Mouse (Mus musculus): ENCODE measurements around the gene Nav2. TPM values are rescaled to one million over a fixed set of nuclear protein-coding genes. Genes with fewer than 3 reads are reported as not detected.

Nav2 gene
- total and polyA plus RNA-seq, 3 experiments, result under 0.01 TPM; not detected in 2

DNA sequence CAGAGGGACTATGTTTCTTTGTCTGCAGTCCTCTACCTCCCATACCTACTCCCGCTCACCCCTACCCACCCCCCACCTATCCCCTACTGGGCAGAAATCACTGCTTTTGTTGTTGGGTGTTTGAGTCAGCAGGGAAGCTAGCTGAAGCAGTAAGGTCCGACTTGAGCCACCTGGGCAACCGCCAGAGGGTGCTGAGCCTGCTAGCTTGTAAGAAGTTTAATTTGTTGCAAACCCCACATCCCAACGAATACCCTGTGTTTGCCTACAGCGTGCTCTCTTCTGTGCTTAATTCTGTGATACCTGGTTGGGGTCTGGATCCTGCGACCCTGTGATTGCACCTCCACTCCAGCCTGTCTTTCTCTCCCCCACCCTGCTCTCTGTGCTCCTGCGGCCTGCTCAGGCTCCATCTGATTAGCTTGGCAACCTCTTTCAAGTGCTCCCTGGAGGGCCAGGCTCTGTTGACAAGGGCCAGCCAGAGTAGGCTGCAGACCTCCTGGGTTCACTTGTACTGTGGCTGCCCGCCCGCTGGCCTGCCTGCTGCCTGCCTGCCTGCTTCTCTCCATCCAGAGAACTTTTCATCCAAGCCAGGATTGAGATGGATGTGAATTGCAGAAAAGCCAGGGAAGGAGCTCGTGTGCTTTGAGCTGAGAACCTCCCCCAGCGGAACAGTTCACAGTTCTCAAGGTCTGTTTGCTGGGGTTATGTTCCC is 575.7 kb downstream of the Nav2 start:
- no peak overlapping the region for H3K27ac ChIP-seq (ENCODE audit: insufficient read depth, low read depth)
- no peak overlapping the region for H3K9ac ChIP-seq (ENCODE audit: insufficient read depth, low read depth)
- in situ Hi-C loops (cut with MboI; ENCODE audit: low pct_ligation_motif_present, low pct_unique_long_range_greater_than_20kb, low sequenced_read_pairs), result no loop called here
- H3K4me3 ChIP-seq (replicated peaks in 1 of 3; ENCODE audit: low read depth in 2 of 3, low read length in 2 of 3, poor library complexity in 1 of 3), result no peak overlapping the region
- no peak for DNase-seq (ENCODE audit: extremely low read depth)
- no peaks in the 10 kb centered on the region for H3K36me3 ChIP-seq (replicated peaks in 1 of 2; ENCODE audit: control insufficient read depth in 1 of 2, insufficient read depth in 1 of 2, low read length in 1 of 2)
- H3K9me3 ChIP-seq (replicated peaks; ENCODE audit: low read length), result no peaks in the 10 kb centered on the region
- H3K27me3 ChIP-seq (replicated peaks), result peaks cover 6% of the 10 kb centered on the region
- TF ChIP-seq SMC3 (IDR thresholded peaks at IDR 0.05; ENCODE audit: low read depth, low read length) (no peak), TBP (conservative IDR thresholded peaks at IDR 0.05; ENCODE audit: low read depth, low read length) (no peak), MAX (IDR thresholded peaks at IDR 0.05; ENCODE audit: low read length) (no peak), E2F4 (IDR thresholded peaks at IDR 0.05; ENCODE audit: insufficient replicate concordance, low read depth, low read length) (no peak), CHD2 (IDR thresholded peaks at IDR 0.05; ENCODE audit: low read length) (no peak), ZMIZ1 (IDR thresholded peaks at IDR 0.05; ENCODE audit: low read depth, low read length) (no peak), MEF2A (IDR thresholded peaks at IDR 0.05; ENCODE audit: borderline replicate concordance, low read depth, low read length) (no peak)
- H3K79me2 ChIP-seq (replicated peaks; ENCODE audit: control insufficient read depth, extremely low read depth, insufficient read depth, poor library complexity, severe bottlenecking), result no peaks in the 10 kb centered on the region
- H3K4me1 ChIP-seq (ENCODE audit: control insufficient read depth in 1 of 2, insufficient read depth in 2 of 2), result no peaks in the 10 kb centered on the region
- dilution Hi-C loops (cut with MboI; ENCODE audit: extremely low pct_ligation_motif_present, extremely low pct_unique_long_range_greater_than_20kb, low sequenced_read_pairs), result no loop called here
- H3K4me2 ChIP-seq (ENCODE audit: insufficient read depth, low read depth, poor library complexity, severe bottlenecking), result no peak overlapping the region

GRCm38 (mm10) chr7:49485292-49485847 is 576.9 kb downstream of the Nav2 start:
- Histone ChIP-seq H3K27ac (ENCODE audit: insufficient read depth, low read depth) (no peak overlapping the region), H3K9me3 (replicated peaks; ENCODE audit: low read length) (no peaks in the 10 kb centered on the region), H3K79me2 (replicated peaks; ENCODE audit: control insufficient read depth, extremely low read depth, insufficient read depth, poor library complexity, severe bottlenecking) (no peaks in the 10 kb centered on the region), H3K4me3 (replicated peaks in 1 of 3; ENCODE audit: low read depth in 2 of 3, low read length in 2 of 3, poor library complexity in 1 of 3) (no peak overlapping the region), H3K36me3 (replicated peaks in 1 of 2; ENCODE audit: control insufficient read depth in 1 of 2, insufficient read depth in 1 of 2, low read length in 1 of 2) (no peaks in the 10 kb centered on the region), H3K4me2 (ENCODE audit: insufficient read depth, low read depth, poor library complexity, severe bottlenecking) (no peak overlapping the region), H3K9ac (ENCODE audit: insufficient read depth, low read depth) (no peak overlapping the region), H3K27me3 (replicated peaks) (peaks cover 6% of the 10 kb centered on the region), H3K4me1 (ENCODE audit: control insufficient read depth in 1 of 2, insufficient read depth in 2 of 2) (no peaks in the 10 kb centered on the region)
- dilution Hi-C loops (cut with MboI; ENCODE audit: extremely low pct_ligation_motif_present, extremely low pct_unique_long_range_greater_than_20kb, low sequenced_read_pairs) (no loop called here), in situ Hi-C loops (cut with MboI; ENCODE audit: low pct_ligation_motif_present, low pct_unique_long_range_greater_than_20kb, low sequenced_read_pairs) (no loop called here)
- no peak for DNase-seq (ENCODE audit: extremely low read depth)
- TF ChIP-seq BHLHE40 (IDR thresholded peaks at IDR 0.05; ENCODE audit: low read depth, low read length) (no peak), CHD2 (IDR thresholded peaks at IDR 0.05; ENCODE audit: low read length) (no peak), ZKSCAN1 (IDR thresholded peaks at IDR 0.05; ENCODE audit: borderline replicate concordance, low read depth, low read length) (no peak), CHD1 (IDR thresholded peaks at IDR 0.05; ENCODE audit: low read depth, low read length) (no peak), MAX (IDR thresholded peaks at IDR 0.05; ENCODE audit: low read length) (no peak), MEF2A (IDR thresholded peaks at IDR 0.05; ENCODE audit: borderline replicate concordance, low read depth, low read length) (no peak), RCOR1 (conservative IDR thresholded peaks at IDR 0.05; ENCODE audit: low read depth, low read length) (no peak), CTCF (conservative IDR thresholded peaks at IDR 0.05 in 1 of 2, IDR thresholded peaks at IDR 0.05 in 1 of 2; ENCODE audit: low read depth in 2 of 2, low read length in 2 of 2) (no peak), POLR2A (IDR thresholded peaks at IDR 0.05; ENCODE audit: low read depth, low read length) (no peak), NELFE (IDR thresholded peaks at IDR 0.05; ENCODE audit: low read depth, low read length) (no peak), GABPA (IDR thresholded peaks at IDR 0.05; ENCODE audit: insufficient replicate concordance, low read depth, low read length) (no peak), JUND (conservative IDR thresholded peaks at IDR 0.05; ENCODE audit: low read depth, low read length) (no peak), MXI1 (IDR thresholded peaks at IDR 0.05; ENCODE audit: low read depth, low read length) (no peak), MYC (IDR thresholded peaks at IDR 0.05; ENCODE audit: low read depth, low read length) (no peak), NRF1 (IDR thresholded peaks at IDR 0.05; ENCODE audit: low read depth, low read length) (no peak), TCF12 (IDR thresholded peaks at IDR 0.05; ENCODE audit: low read depth, low read length) (no peak), SIN3A (IDR thresholded peaks at IDR 0.05; ENCODE audit: low read length) (no peak), UBTF (IDR thresholded peaks at IDR 0.05; ENCODE audit: low read depth, low read length) (no peak)
